Mouse (Mus musculus) stomach, postnatal 0 days (tissue): ENCODE measurements around the gene Zfp260. TPM values are rescaled to one million over a fixed set of nuclear protein-coding genes. Genes with fewer than 3 reads are reported as not detected.

Experiments used
- ATAC-seq: fragments of 200-750 bp; cut with Nextera tagmentation; 2 replicates; pipeline ENCODE4 v1.8.0; 2017; ENCODE audit not compliant: low FRiP score, low TSS enrichment
- DNase-seq: peaks from one replicate; pipeline ENCODE4 v3.0.0-alpha.2; 2016; ENCODE audit warnings: low spot score
- H3K27ac ChIP-seq: fragments of 300-500 bp; sonication (generic); replicated peaks from 2 replicates; pipeline ENCODE4 v1.5.1; 2014; ENCODE audit warnings: mild to moderate bottlenecking, control low read depth
- H3K27me3 ChIP-seq: fragments of 300-500 bp; sonication (generic); 2 replicates; pipeline ENCODE4 v1.6.1; 2014; ENCODE audit warnings: low read length; ENCODE audit not compliant: control insufficient read depth, insufficient read depth
- H3K36me3 ChIP-seq: fragments of 300-500 bp; sonication (generic); 2 replicates; pipeline ENCODE4 v1.6.1; 2014; ENCODE audit warnings: low read length, mixed read lengths; ENCODE audit not compliant: control insufficient read depth, insufficient read depth
- H3K4me1 ChIP-seq: fragments of 300-500 bp; sonication (generic); replicated peaks from 2 replicates; pipeline ENCODE4 v1.6.1; 2014; ENCODE audit warnings: antibody characterized with exemption; ENCODE audit not compliant: control insufficient read depth, insufficient read depth
- H3K4me2 ChIP-seq: fragments of 300-500 bp; sonication (generic); replicated peaks from 2 replicates; pipeline ENCODE4 v1.6.1; 2014; ENCODE audit warnings: low read depth, mild to moderate bottlenecking, control low read depth, moderate library complexity
- H3K4me3 ChIP-seq: fragments of 300-500 bp; sonication (generic); 2 replicates; pipeline ENCODE4 v1.5.1; 2014; ENCODE audit warnings: low read depth, low read length, control low read depth
- H3K9ac ChIP-seq: fragments of 300-500 bp; sonication (generic); 2 replicates; pipeline ENCODE4 v1.6.1; 2014; ENCODE audit warnings: mild to moderate bottlenecking, low read length, control low read depth, mixed read lengths
- H3K9me3 ChIP-seq: fragments of 300-500 bp; sonication (generic); 2 replicates; pipeline ENCODE4 v1.6.1; 2016; ENCODE audit warnings: low read length; ENCODE audit not compliant: control insufficient read depth
- CTCF ChIP-seq: IDR thresholded peaks from 2 replicates; pipeline ENCODE4 v1.5.1; 2016; ENCODE audit warnings: antibody characterized with exemption, low read depth, mild to moderate bottlenecking, moderate library complexity
- EP300 ChIP-seq: optimal IDR thresholded peaks from 2 replicates; pipeline ENCODE3; 2016; ENCODE audit warnings: antibody characterized with exemption
- WGBS: fragments of 180-500 bp; shearing (Covaris S2); extraction: QIAGEN DNeasy Blood & Tissue Kit; methylation state at CpG from one replicate; pipeline ENCODE4 v1.1.7; 2014; 5-methylcytosine and 5-hydroxymethylcytosine counted together
- polyA plus RNA-seq: library from polyadenylated mRNA; unstranded; fragments of >200 nt; fragmentation: Nextera tagmentation; extraction: Ambion mirVana; gene quantifications from 2 replicates; pipeline ENCODE4 v1.2.1, GENCODE M21; 2015

Gene Zfp260
- polyA plus RNA-seq = 44.6 and 44.8 TPM in 2 replicates

DNA sequence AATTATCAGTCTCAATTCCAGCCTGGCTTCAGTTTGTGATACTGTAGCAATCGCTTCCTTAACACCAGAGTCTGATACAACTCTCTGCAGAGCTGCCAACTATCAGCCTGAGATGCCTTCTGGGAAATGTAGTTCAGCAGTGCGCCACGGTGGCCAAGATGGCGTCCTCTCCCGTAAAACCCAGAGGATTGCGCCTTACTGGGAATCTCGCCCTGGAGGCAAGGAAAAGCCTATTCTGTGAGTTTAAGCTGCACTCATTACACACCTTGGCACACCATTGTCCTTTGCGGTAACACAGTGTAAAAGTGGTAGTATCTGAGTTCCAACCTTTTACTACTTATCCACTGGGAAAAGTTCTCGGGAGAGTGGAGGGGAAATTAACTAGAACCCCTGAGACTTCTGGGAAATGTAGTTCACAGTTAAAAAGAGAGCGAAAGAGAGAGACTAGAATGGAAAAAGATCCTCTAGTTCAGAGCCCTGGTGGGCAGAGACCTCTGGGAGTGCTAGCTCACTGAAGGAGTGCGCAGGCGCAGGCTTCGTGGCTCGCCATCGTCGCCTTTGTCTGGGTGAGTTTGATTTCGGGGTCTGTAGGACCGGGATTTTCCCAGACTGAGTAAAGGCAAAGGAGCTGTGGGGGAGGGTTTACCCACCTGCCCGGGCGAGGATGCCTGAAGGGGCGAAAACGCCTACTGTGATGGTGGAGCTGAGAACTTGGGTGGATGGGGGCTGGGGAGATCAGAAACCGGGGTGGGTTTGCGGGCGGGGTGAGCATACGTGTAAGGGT is at the start of gene Zfp260:
Gene Zfp260 (plus strand): TSS at position 132 of the 784 bp plus-strand sequence.
- H3K4me3 ChIP-seq = peak within 1 kb of the TSS; percentile 76
- ATAC-seq = peak; percentile 82
- no peaks in the 10 kb centered on the region for H3K9me3 ChIP-seq
- H3K4me2 ChIP-seq = peak within 1 kb of the TSS; percentile 60
- H3K27me3 ChIP-seq = no peaks in the 10 kb centered on the region
- WGBS = 1% methylated on average over 26 of the region's 26 CpGs
- H3K27ac ChIP-seq = peak within 1 kb of the TSS; percentile 95
- H3K4me1 ChIP-seq = peaks cover 4% of the 10 kb centered on the region; the same call in 1 of the 2 replicates
- DNase-seq = peak; percentile 88
- peak within 1 kb of the TSS; percentile 73 for H3K9ac ChIP-seq
- peaks cover 7% of the 10 kb centered on the region for H3K36me3 ChIP-seq
- TF ChIP-seq CTCF (peak; percentile 44), EP300 (no peak)

DNA sequence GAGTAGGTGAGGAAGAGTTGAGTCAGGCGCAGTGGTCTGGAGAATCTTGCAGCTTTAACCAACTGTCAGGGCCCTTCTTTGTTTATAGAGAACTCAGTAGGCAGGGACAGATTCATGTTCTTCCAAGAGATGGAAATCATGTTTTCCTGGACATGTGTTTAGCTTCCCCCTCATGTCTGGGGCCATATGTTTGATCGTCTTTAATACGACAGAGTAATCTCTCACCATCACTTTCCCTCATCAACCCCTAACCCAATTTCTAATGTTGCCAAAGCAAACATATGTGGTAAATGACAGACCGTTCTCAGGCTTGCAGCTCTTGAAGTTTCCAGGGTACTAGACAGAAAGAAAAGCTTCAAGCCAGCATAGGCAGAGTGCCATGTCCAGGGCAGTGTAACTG is 46.5 kb upstream of the Zfp260 start:
- no peak overlapping the region for H3K4me2 ChIP-seq
- TF ChIP-seq EP300 = no peak
- TF ChIP-seq CTCF = no peak
- no peak overlapping the region for H3K27ac ChIP-seq
- 81% methylated on average over 4 of the region's 4 CpGs for WGBS
- DNase-seq = no peak
- H3K27me3 ChIP-seq = no peaks in the 10 kb centered on the region
- no peak overlapping the region for H3K4me3 ChIP-seq
- ATAC-seq = no peak
- no peaks in the 10 kb centered on the region for H3K9me3 ChIP-seq
- H3K4me1 ChIP-seq = no peaks in the 10 kb centered on the region
- no peaks in the 10 kb centered on the region for H3K36me3 ChIP-seq
- no peak overlapping the region for H3K9ac ChIP-seq

DNA sequence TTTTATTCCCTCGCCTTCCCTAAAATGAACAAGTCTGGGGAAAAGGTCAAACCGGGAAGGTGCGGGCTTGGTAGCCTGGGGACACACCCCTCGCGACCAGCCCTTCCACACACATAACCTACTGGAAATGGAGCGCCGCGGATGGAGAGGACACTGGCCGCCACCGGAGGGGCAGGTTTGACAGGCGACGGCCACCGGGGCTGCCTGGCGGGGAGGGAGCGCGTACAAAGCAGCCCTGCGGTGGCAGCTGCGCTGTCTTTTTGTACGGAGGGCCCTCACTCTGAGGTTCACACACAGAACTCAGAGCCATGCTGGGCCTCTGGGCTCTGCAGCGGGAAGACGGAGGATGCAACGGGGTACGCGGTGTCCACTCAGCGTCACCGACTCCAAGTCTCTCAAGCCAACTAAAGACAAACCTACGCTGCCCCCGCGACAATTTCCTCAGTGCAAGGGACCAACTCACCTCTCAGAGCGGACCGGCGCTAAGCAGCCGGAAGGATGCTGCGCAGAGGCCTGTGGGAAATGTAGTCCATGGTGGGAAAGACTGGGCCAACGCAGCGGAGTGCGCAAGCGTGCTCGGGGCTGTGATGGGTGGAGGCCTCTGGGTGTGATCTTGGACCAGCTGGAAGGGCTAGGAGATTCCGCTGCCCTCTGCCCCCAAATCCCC is 43.6 kb upstream of the Zfp260 start, which contains the start of gene Zfp14:
Gene Zfp14 (minus strand): TSS at position 499 of the 667 bp plus-strand sequence.
- Histone ChIP-seq H3K9ac (peak within 1 kb of the TSS; percentile 53), H3K9me3 (no peaks in the 10 kb centered on the region), H3K36me3 (no peaks in the 10 kb centered on the region), H3K4me3 (peak within 1 kb of the TSS; percentile 56), H3K4me1 (no peaks in the 10 kb centered on the region), H3K4me2 (peak within 1 kb of the TSS; percentile 80), H3K27ac (peak within 1 kb of the TSS; percentile 59), H3K27me3 (no peaks in the 10 kb centered on the region)
- WGBS = 0% methylated on average over 40 of the region's 40 CpGs
- TF ChIP-seq EP300 = no peak
- no peak for TF ChIP-seq CTCF
- DNase-seq (peak; percentile 86), ATAC-seq (peak; percentile 95)

DNA sequence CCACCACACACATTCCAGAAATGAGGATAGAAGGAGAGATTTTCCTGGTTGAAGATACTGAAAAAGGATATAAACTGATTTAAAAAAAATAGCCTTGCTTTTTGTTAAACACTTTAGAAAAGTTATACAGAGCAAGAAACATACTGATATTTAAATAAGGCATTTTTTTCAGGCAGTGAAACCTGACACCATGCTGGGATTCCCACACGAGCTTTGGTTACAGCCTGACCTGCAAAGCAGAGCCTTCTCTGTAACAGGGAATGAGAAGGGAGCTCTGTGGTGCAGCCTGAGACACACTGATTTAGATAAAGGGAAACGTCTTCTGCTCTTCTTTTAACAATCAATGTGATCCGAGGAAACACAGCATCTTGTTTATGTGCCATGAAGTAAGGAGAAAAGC is 41.0 kb upstream of the Zfp260 start:
- H3K4me3 ChIP-seq = no peak overlapping the region
- DNase-seq = no peak
- no peaks in the 10 kb centered on the region for H3K36me3 ChIP-seq
- ATAC-seq = no peak
- TF ChIP-seq CTCF = no peak
- no peak for TF ChIP-seq EP300
- H3K27ac ChIP-seq = no peak overlapping the region
- WGBS = 11% methylated on average over 3 of the region's 3 CpGs
- no peak overlapping the region for H3K4me2 ChIP-seq
- H3K9me3 ChIP-seq = no peaks in the 10 kb centered on the region
- no peaks in the 10 kb centered on the region for H3K27me3 ChIP-seq
- no peak overlapping the region for H3K9ac ChIP-seq
- H3K4me1 ChIP-seq = no peaks in the 10 kb centered on the region

DNA sequence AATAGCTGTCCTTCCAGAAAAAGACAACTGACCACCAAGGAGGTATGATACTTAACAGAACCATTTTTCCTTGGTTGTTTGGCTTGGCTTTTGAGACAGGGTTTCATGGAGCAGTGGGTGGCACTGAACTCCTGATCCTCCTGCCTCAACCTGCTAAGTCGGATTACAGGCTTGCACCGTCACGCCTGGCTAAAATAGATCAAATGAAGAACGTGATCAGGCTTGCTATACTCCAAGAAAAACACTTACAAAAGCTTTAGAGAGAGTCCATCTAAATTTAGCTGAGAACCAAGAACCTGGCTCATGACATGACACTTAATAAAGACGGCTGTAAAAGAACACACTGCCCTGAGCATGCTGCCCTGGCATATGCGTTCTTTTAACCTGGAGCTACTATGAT is 34.2 kb upstream of the Zfp260 start:
- TF ChIP-seq CTCF (no peak), EP300 (no peak)
- Histone ChIP-seq H3K27ac (no peak overlapping the region), H3K4me3 (no peak overlapping the region), H3K36me3 (no peaks in the 10 kb centered on the region), H3K4me2 (no peak overlapping the region), H3K9ac (no peak overlapping the region), H3K27me3 (no peaks in the 10 kb centered on the region), H3K4me1 (no peaks in the 10 kb centered on the region), H3K9me3 (no peaks in the 10 kb centered on the region)
- no peak for ATAC-seq
- 73% methylated on average over 6 of the region's 6 CpGs for WGBS
- no peak for DNase-seq

DNA sequence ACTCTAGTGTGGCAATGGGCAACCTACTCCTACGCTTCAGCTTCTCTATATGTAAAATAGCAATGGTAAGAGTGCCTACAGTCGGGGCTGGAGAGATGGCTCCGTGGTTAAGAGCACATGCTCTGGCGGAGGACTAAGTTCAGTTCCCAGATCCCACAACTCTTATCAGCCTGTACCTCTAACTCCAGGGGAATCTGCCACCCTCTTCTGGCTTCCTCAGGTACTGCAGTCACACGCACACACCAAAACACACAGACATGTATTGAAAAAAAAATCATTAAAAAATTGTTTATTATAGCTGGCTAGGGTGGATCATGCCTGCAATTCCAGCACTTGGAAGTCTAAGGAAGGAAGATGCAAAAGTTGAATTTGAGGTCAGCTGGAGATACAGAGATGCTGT is 32.1 kb upstream of the Zfp260 start:
- no peaks in the 10 kb centered on the region for H3K27me3 ChIP-seq
- DNase-seq = peak; percentile 29
- H3K9me3 ChIP-seq = no peaks in the 10 kb centered on the region
- ATAC-seq = no peak
- no peaks in the 10 kb centered on the region for H3K36me3 ChIP-seq
- TF ChIP-seq CTCF (peak; percentile 60), EP300 (no peak)
- H3K4me3 ChIP-seq = no peak overlapping the region
- no peak overlapping the region for H3K9ac ChIP-seq
- H3K4me2 ChIP-seq = no peak overlapping the region
- 89% methylated on average over 5 of the region's 5 CpGs for WGBS
- H3K27ac ChIP-seq = no peak overlapping the region
- H3K4me1 ChIP-seq = no peaks in the 10 kb centered on the region
